Mouse (Mus musculus) midbrain, embryonic 15.5 days (tissue): ENCODE data around the gene Acot11. TPM values are rescaled to one million over a fixed set of nuclear protein-coding genes. Genes with fewer than 3 reads are reported as not detected.

ENCODE experiments used
- ATAC-seq: fragments of 200-750 bp; cut with Nextera tagmentation; replicated peaks from 2 replicates; pipeline ENCODE4 v1.8.0; 2017; ENCODE audit warnings: moderate TSS enrichment
- H3K27ac ChIP-seq: fragments of 300-500 bp; sonication (generic); 2 replicates; pipeline ENCODE4 v1.5.1; 2015; ENCODE audit warnings: mild to moderate bottlenecking, inconsistent platforms
- H3K27me3 ChIP-seq: fragments of 300-500 bp; sonication (generic); replicated peaks from 2 replicates; pipeline ENCODE4 v1.6.1; 2015; ENCODE audit warnings: inconsistent platforms
- H3K36me3 ChIP-seq: fragments of 300-500 bp; sonication (generic); replicated peaks from 2 replicates; pipeline ENCODE4 v1.6.1; 2015; ENCODE audit warnings: inconsistent platforms
- H3K4me1 ChIP-seq: fragments of 300-500 bp; sonication (generic); 2 replicates; pipeline ENCODE4 v1.6.1; 2015; ENCODE audit warnings: inconsistent platforms
- H3K4me2 ChIP-seq: fragments of 300-500 bp; sonication (generic); 2 replicates; pipeline ENCODE4 v1.6.1; 2015; ENCODE audit warnings: inconsistent platforms, mild to moderate bottlenecking, moderate library complexity
- H3K4me3 ChIP-seq: fragments of 300-500 bp; sonication (generic); 2 replicates; pipeline ENCODE4 v1.5.1; 2015; ENCODE audit warnings: mild to moderate bottlenecking, inconsistent platforms
- H3K9ac ChIP-seq: fragments of 300-500 bp; sonication (generic); 2 replicates; pipeline ENCODE4 v1.6.1; 2015; ENCODE audit warnings: mild to moderate bottlenecking, inconsistent platforms
- H3K9me3 ChIP-seq: fragments of 300-500 bp; sonication (generic); 2 replicates; pipeline ENCODE4 v1.6.1; 2016; ENCODE audit warnings: inconsistent platforms
- WGBS: fragments of 180-500 bp; shearing (Covaris S2); methylation state at CpG from one replicate; pipeline ENCODE4 v1.1.7; 2015; ENCODE audit warnings: mixed read lengths; 5-methylcytosine and 5-hydroxymethylcytosine counted together
- polyA plus RNA-seq: library from polyadenylated mRNA; unstranded; fragments of >200 nt; fragmentation: Nextera tagmentation; extraction: Ambion mirVana; gene quantifications from 2 replicates; pipeline ENCODE4 v1.2.1, GENCODE M21; 2015

The Acot11 gene
- 2.2 TPM in 2 replicates for polyA plus RNA-seq

- Histone ChIP-seq H3K27ac (no peak within 1 kb of the TSS), H3K36me3 (no peaks in the 10 kb centered on the region), H3K27me3 (peaks cover 12% of the 10 kb centered on the region), H3K4me2 (peak within 1 kb of the TSS; percentile 40), H3K4me3 (peak within 1 kb of the TSS; percentile 6; the same call in 1 of the 2 replicates), H3K4me1 (peaks cover 9% of the 10 kb centered on the region), H3K9ac (no peak within 1 kb of the TSS), H3K9me3 (no peaks in the 10 kb centered on the region)
- 5% methylated on average over 23 of the region's 23 CpGs for WGBS
- no peak for ATAC-seq
These were observed at the start of gene Acot11 for GRCm38 (mm10) chr4:106804910-106805274. Gene Acot11, minus strand, starts transcription at chr4:106804998.

- no peak overlapping the region for H3K4me2 ChIP-seq
- peak overlapping the region; percentile 45; the same call in 1 of the 2 replicates for H3K27ac ChIP-seq
- 54% methylated on average over 12 of the region's 12 CpGs for WGBS
- H3K9me3 ChIP-seq, result no peaks in the 10 kb centered on the region
- H3K36me3 ChIP-seq, result no peaks in the 10 kb centered on the region
- ATAC-seq, result no peak
- no peak overlapping the region for H3K9ac ChIP-seq
- no peaks in the 10 kb centered on the region for H3K27me3 ChIP-seq
- no peak overlapping the region for H3K4me3 ChIP-seq
- peaks cover 14% of the 10 kb centered on the region for H3K4me1 ChIP-seq
These were observed 43.7 kb upstream of the Acot11 start for GRCm38 (mm10) chr4:106848290-106849092.

GRCm38 (mm10) chr4:106847591-106848289 is 42.9 kb upstream of the Acot11 start:
- H3K36me3 ChIP-seq, result no peaks in the 10 kb centered on the region
- no peak overlapping the region for H3K4me3 ChIP-seq
- 22% methylated on average over 9 of the region's 9 CpGs for WGBS
- no peak overlapping the region for H3K4me2 ChIP-seq
- ATAC-seq, result no peak; the same call in 1 of the 2 replicates
- no peak overlapping the region for H3K9ac ChIP-seq
- H3K4me1 ChIP-seq, result peaks cover 16% of the 10 kb centered on the region
- H3K27ac ChIP-seq, result peak overlapping the region; percentile 45; the same call in 1 of the 2 replicates
- no peaks in the 10 kb centered on the region for H3K27me3 ChIP-seq
- H3K9me3 ChIP-seq, result no peaks in the 10 kb centered on the region

GRCm38 (mm10) chr4:106842561-106842960 is 37.8 kb upstream of the Acot11 start:
- H3K9me3 ChIP-seq, result no peaks in the 10 kb centered on the region
- peaks cover 48% of the 10 kb centered on the region for H3K4me1 ChIP-seq
- no peak overlapping the region for H3K4me2 ChIP-seq
- ATAC-seq, result no peak
- no peak overlapping the region for H3K4me3 ChIP-seq
- no peaks in the 10 kb centered on the region for H3K36me3 ChIP-seq
- no peak overlapping the region for H3K9ac ChIP-seq
- H3K27ac ChIP-seq, result 0 out of 2 replicates have a peak overlapping the region, but pooled peaks have one; percentile 7
- 55% methylated on average over 8 of the region's 8 CpGs for WGBS
- H3K27me3 ChIP-seq, result no peaks in the 10 kb centered on the region

GRCm38 (mm10) chr4:106841856-106842255 is 37.1 kb upstream of the Acot11 start:
- no peak for ATAC-seq
- Histone ChIP-seq H3K36me3 (no peaks in the 10 kb centered on the region), H3K9me3 (no peaks in the 10 kb centered on the region), H3K9ac (no peak overlapping the region), H3K4me2 (no peak overlapping the region), H3K4me3 (no peak overlapping the region), H3K27me3 (no peaks in the 10 kb centered on the region), H3K4me1 (peaks cover 51% of the 10 kb centered on the region), H3K27ac (peak overlapping the region; percentile 99; the same call in 1 of the 2 replicates)
- 60% methylated on average over 7 of the region's 7 CpGs for WGBS

- Histone ChIP-seq H3K27ac (peak overlapping the region; percentile 99), H3K4me2 (peak overlapping the region; percentile 100), H3K9ac (no peak overlapping the region), H3K9me3 (no peaks in the 10 kb centered on the region), H3K4me3 (no peak overlapping the region), H3K36me3 (no peaks in the 10 kb centered on the region), H3K27me3 (no peaks in the 10 kb centered on the region), H3K4me1 (peaks cover 52% of the 10 kb centered on the region)
- WGBS, result 5% methylated on average over 7 of the region's 7 CpGs
- ATAC-seq, result no peak
These were observed 36.5 kb upstream of the Acot11 start for GRCm38 (mm10) chr4:106841303-106841702.

GRCm38 (mm10) chr4:106840651-106841145 is 35.9 kb upstream of the Acot11 start:
- ATAC-seq, result no peak
- 5% methylated on average over 6 of the region's 6 CpGs for WGBS
- Histone ChIP-seq H3K36me3 (no peaks in the 10 kb centered on the region), H3K9me3 (no peaks in the 10 kb centered on the region), H3K4me3 (peak overlapping the region; percentile 48), H3K9ac (peak overlapping the region; percentile 63), H3K4me2 (peak overlapping the region; percentile 100), H3K27me3 (no peaks in the 10 kb centered on the region), H3K27ac (peak overlapping the region; percentile 99), H3K4me1 (peaks cover 52% of the 10 kb centered on the region)

GRCm38 (mm10) chr4:106839964-106840611 is 35.3 kb upstream of the Acot11 start:
- Histone ChIP-seq H3K9me3 (no peaks in the 10 kb centered on the region), H3K9ac (peak overlapping the region; percentile 82), H3K27me3 (no peaks in the 10 kb centered on the region), H3K4me2 (peak overlapping the region; percentile 100), H3K4me1 (peaks cover 52% of the 10 kb centered on the region), H3K36me3 (no peaks in the 10 kb centered on the region), H3K4me3 (peak overlapping the region; percentile 48), H3K27ac (peak overlapping the region; percentile 99)
- ATAC-seq, result peak; percentile 65
- under 1% methylated on average over 35 of the region's 51 CpGs for WGBS

- Histone ChIP-seq H3K4me1 (peaks cover 52% of the 10 kb centered on the region), H3K27ac (peak overlapping the region; percentile 99), H3K4me2 (peak overlapping the region; percentile 100), H3K36me3 (no peaks in the 10 kb centered on the region), H3K27me3 (no peaks in the 10 kb centered on the region), H3K4me3 (peak overlapping the region; percentile 48), H3K9ac (peak overlapping the region; percentile 82), H3K9me3 (no peaks in the 10 kb centered on the region)
- peak; percentile 72; the same call in 1 of the 2 replicates for ATAC-seq
- WGBS, result under 1% methylated on average over 32 of the region's 32 CpGs
These were observed 34.5 kb upstream of the Acot11 start for GRCm38 (mm10) chr4:106839254-106839834.

GRCm38 (mm10) chr4:106838548-106839253 is 33.9 kb upstream of the Acot11 start:
- peak overlapping the region; percentile 99 for H3K27ac ChIP-seq
- H3K4me3 ChIP-seq, result peak overlapping the region; percentile 48
- H3K36me3 ChIP-seq, result no peaks in the 10 kb centered on the region
- WGBS, result under 1% methylated on average over 36 of the region's 36 CpGs
- H3K4me1 ChIP-seq, result peaks cover 52% of the 10 kb centered on the region
- H3K27me3 ChIP-seq, result no peaks in the 10 kb centered on the region
- peak overlapping the region; percentile 82 for H3K9ac ChIP-seq
- ATAC-seq, result peak; percentile 84
- H3K9me3 ChIP-seq, result no peaks in the 10 kb centered on the region
- H3K4me2 ChIP-seq, result peak overlapping the region; percentile 100

- peak overlapping the region; percentile 100 for H3K4me2 ChIP-seq
- 0% methylated on average over 8 of the region's 18 CpGs for WGBS
- H3K27ac ChIP-seq, result peak overlapping the region; percentile 99
- peak overlapping the region; percentile 26 for H3K4me3 ChIP-seq
- no peaks in the 10 kb centered on the region for H3K36me3 ChIP-seq
- no peaks in the 10 kb centered on the region for H3K27me3 ChIP-seq
- peaks cover 52% of the 10 kb centered on the region for H3K4me1 ChIP-seq
- H3K9me3 ChIP-seq, result no peaks in the 10 kb centered on the region
- peak overlapping the region; percentile 11 for H3K9ac ChIP-seq
- ATAC-seq, result peak; percentile 31
These were observed 33.2 kb upstream of the Acot11 start for GRCm38 (mm10) chr4:106837964-106838363.
